Mouse (Mus musculus) c-Kit-positive CD71-negative TER-119-negative erythroid progenitor cells, embryonic 14.5 days (primary cell): Measurements from ENCODE around the gene Cuedc2.

Experiments
- DNase-seq: peaks from one replicate; pipeline ENCODE4 v3.0.0-alpha.2; 2013; ENCODE audit warnings: low read depth

The Cuedc2 gene

DNA sequence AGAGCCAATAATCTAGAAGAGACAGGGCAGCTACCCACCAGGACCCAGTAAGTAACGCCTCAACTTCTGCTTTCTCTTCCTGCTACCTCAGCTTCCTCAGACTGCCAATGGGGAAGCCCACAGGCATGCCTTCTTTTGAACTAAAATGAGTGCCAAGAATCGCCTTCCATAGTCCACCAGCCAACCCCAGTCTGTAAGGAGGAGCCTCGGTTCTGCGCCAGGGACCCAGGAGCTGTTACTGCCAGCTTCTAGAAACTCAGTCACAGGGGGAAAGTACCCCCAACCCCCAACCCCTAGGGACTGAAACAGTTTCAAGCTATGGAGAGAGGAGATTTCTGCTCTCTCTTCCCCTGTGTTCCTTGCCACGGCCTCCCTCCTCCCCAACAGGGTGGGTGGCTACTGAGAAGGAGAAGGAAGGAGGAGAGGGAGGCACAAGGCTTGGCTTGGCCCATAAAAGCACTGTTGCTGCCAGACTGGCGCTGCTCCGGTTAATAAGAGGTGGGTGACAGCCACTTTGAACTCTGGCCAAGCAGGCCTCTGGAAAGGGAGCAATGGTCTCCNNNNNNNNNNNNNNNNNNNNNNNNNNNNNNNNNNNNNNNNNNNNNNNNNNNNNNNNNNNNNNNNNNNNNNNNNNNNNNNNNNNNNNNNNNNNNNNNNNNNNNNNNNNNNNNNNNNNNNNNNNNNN, 927 bp upstream of the Cuedc2 start:
- DNase-seq: no peak

DNA sequence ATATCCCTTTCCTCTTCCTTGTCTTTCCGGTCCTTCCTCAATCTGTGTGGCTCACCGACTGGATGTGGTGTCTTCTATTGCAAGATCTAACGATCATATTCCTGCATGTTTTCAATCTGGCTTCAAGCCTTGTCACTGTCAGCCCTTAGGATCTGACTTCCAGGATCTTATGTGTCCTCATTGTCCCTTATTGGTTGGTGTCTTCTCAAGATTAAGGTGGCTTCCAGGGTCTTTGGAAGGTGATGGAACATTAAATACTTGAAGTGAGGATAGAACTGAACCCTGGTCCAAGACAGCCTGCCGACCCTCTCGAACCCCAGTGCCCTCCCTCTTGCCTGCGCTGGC, 412 bp upstream of the Cuedc2 start:
- no peak for DNase-seq

DNA sequence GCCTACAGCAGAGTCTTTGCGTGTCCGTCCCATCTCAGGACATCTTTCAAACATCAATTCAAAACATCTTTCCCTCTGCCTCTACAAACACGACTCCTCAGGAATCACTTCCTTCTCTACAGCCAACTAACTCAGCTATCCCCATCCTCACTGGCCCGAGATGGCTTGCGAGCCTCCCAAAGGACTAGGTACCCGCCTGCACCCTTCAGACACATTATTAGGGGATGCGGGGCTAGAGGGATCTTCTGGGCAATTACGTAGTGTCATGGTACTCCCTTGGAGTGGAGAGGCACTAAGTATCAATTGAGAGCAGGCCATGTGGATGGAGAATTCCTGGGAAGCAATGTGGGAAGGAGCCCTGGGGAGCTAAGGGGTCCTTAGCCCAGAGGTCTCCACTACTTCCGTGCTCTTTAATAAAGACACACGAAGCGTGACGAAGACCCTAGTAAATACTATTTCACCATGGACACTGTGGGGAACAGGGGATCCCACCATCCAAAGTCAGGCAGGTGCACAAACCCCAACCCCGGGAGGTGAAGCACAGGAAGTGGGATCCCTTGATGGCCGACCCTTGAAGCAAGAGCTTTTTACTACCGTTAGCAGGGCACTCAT, 677 bp downstream of the Cuedc2 start:
- no peak for DNase-seq

DNA sequence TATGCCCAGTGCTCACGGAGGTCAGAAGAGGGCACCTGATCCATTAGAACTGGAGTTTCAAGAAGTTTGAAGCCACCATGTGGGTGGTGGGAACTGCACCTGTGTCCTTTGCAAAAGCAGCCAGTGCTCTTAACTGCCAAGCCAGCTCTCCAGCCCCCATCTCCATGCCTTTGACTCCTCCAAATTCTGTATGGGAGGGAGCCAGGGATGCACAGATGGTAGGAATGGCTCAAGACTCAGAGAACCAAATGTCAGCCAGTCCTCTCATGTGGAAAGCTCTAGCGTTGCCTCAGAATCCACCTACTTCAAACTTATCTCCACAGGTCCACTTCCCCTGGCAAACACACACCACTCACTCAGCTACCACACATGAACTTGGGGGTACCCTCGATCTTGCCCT, 4.6 kb downstream of the Cuedc2 start:
- no peak for DNase-seq

DNA sequence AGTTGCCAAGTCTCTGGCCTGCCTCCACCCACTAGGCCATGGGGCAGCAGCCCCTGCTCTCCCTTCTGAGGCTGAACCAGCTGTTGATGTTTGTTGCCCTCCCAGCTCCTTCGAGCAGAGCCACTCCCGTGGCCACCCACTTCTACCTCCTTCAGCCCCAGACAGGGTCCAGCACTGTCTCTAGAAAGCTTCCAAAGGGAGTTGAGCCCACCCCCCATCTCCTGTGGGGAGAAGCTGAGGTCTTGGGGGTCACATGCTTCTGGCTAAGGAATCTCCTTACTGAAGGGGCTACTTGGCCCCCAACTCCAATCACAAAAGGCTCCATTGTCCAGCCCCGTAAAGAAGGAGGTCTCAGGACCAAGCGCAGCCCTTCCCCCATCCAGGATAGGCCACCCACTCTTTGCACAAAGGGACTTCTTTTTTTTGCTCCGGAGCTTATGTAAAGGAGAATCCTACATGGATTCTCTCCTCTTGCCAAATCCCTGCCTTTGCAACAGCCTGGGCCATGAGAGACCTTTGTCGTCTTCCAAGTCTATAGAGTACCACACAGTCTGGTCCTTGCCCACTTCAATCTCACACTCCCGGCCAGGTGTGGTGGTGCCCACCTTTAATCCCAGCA, 5.7 kb downstream of the Cuedc2 start:
- no peak for DNase-seq

DNA sequence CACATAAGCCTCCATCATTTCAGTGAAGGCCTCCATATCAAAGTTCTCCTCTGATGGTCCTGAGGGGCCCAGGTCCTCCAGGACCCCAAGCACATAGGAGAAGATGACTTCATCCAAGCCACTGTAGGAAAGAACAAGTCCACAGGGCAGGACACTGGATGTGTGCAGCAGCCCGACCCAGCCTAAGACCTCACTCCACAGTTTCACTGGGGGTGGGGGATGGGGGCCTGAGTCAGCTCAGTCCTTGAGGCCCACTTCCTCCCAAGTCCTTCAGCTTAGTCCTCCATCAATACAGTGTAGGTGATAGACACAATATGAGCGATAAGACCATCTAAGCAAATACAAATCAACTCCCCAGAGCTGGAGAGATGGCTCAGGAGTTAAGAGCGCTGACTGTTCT, 6.6 kb downstream of the Cuedc2 start:
- no peak for DNase-seq

DNA sequence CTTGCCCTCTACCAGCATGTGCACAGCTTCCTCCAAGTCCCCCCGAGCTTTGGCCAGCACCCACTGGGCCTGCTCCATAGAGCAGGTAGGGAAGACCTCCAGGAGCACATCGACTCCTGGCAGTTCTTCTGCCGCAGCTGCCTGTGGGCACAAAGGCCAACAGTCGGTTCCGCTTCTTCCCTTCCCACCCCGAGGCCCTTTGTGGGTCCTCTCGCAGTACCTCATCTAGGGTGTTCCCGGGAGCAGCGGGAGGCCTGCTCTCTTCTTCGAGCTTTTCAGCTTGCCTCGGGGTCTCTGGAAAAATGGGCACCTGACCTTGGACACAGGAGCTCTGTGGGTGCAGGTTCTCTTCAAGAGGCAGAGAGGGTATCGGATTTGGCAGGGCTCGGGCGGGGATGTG, 7.2 kb downstream of the Cuedc2 start:
- DNase-seq: no peak

DNA sequence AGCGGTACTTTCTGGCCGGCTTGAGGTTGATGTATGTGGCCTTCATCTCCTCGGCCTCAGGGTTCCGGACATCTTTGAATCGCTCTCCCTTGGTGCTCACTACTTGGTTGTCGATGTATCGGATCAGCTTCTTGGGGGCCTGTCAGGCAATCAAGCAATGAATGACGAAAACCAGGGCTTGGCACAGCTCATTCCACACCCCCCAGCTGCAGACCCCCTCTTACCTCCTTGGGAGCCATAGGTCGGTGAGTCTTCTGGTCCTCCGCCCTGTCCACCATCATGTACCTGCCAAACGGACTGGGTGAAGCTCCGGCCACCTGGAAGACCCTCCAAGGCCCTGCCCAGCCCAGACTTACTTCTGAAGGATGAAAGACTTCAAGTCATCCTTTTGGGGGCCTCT, 7.8 kb downstream of the Cuedc2 start:
- DNase-seq: no peak

DNA sequence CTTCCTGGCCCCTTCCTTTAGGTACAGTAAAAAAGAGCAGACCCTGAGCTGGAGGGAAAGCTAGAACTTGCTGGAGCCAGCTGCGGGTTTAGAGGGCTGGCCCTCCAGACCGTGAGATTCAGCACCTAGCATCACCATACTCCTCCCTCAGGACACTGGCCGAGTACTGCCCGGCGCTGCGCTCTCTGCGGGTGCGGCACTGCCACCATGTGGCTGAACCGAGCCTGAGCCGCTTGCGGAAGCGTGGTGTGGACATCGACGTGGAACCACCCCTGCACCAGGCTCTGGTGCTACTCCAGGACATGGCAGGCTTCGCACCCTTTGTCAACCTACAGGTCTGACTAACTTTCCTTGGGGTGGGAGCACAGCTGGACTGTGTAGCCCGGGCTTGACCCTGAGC, 8.6 kb downstream of the Cuedc2 start:
- no peak for DNase-seq

DNA sequence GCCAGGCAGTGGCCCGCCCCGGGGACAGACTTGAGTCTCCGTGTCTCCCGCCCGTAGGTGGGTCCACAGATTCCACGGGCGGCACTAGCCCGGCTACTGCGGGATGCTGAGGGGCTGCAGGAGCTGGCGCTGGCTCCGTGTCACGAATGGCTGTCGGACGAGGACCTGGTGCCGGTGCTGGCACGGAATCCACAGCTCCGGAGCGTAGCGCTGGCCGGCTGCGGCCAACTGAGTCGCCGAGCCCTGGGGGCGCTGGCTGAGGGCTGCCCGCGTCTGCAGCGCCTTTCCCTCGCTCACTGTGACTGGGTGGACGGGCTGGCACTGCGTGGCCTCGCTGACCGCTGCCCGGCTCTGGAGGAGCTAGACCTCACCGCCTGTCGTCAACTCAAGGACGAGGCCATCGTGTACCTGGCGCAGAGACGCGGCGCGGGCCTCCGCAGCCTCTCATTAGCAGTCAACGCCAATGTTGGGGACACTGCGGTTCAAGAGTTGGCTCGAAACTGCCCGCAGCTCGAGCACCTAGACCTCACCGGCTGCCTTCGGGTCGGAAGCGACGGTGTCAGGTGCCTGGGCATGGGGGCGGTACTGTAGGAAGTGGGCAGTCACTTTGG, 9.4 kb downstream of the Cuedc2 start:
- no peak for DNase-seq

DNA sequence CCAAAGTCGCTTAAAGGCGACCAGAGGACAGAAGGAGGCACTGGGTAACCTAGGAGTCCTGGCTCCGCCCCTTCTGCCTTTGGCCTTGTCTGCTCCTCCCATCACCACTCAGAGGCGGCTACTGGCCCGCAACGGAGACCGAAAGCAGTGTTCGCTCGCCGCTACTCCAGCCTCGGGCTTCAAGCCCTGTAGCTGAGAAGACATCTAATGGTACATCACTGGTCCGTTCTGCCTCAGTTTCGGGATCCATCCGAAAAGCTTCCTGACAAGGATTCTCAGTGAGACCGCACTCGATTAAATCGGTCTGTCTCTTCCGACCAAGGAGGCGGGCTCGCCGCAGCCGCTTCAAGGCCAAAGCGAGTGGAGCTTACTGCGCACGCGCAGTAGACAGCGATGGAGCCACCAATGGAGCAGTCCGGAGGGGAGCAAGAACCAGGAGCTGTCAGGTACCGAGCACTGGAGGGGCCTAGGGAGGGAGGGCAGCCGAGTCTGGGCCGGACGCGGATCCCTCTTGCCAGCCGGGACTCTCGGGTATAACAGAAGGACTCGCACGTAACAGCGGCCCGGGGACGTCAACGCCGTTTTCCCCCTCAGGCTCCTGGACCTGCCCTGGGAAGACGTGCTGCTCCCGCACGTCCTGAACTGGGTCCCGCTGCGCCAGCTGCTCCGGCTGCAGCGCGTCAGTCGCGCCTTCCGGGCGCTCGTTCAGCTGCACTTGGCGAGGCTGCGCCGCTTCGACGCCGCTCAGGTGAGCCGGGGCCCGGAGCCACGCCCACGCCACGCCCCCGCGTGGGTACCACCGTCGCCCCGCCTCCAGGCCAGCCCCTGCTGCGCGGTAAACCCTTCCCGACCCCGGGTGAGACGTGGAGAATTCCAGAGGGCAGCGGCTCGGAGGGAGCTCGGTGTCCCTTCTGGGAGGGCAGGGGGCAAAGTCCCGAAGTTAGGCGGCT, 10.1 kb downstream of the Cuedc2 start, which contains the start of gene Fbxl15:
Gene Fbxl15 (plus strand): TSS at position 104 of the 950 bp plus-strand sequence.
- DNase-seq: peak; percentile 92

DNA sequence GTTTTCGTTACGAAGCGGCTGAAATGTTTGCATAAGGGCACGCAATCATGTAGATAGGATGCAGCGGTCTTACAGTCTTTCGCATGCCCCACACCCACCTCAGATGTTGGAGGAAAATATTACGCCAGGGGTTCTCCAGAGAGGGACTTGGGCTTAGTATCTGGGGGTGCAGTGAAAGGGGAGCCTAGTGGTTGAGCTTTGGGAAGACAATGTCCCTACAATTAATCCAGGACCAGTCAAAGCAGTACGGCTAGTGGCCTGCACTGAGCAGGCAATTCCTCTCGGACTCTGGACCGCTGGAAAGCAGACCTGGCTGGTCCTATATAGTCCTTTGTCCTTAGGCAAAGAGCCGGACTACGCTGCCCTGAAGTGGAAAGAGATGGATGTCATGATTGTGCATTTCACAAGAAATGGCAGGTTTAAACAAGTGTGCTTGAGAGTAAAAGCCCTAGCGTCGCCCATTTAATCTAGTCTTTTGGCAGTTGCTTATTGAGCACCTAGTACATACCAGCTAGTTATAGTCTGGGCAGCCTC, 10.9 kb downstream of the Cuedc2 start:
- no peak for DNase-seq

DNA sequence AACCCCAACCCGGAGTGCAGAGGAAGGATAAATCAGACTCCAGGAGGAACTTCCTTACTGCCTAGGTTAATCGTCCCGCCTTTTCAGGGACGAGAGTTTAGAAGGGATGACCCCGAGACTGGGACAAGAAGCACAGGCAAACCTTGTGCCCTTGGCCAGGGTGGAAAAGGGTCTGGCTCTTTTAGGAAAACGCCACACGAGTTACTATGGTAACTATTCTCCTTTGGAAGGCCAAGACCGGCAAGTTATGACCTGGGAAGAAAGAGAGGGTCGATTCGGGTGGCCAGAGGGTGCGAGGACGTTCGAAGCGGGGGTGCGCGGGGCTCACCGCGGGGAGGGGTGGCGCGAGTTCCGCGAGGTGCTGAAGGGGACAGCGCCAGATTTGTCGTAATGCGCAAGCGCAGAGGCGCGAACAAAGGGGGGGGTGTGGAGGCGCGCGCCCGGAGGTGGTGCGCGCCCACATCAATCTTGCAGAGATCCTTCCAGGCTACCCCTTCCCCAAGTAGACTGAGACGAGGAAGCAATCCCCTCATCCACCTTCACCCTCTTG, 11.7 kb downstream of the Cuedc2 start, which contains the start of gene Psd:
Gene Psd (minus strand): TSS at position 401 of the 550 bp plus-strand sequence.
- DNase-seq: no peak

DNA sequence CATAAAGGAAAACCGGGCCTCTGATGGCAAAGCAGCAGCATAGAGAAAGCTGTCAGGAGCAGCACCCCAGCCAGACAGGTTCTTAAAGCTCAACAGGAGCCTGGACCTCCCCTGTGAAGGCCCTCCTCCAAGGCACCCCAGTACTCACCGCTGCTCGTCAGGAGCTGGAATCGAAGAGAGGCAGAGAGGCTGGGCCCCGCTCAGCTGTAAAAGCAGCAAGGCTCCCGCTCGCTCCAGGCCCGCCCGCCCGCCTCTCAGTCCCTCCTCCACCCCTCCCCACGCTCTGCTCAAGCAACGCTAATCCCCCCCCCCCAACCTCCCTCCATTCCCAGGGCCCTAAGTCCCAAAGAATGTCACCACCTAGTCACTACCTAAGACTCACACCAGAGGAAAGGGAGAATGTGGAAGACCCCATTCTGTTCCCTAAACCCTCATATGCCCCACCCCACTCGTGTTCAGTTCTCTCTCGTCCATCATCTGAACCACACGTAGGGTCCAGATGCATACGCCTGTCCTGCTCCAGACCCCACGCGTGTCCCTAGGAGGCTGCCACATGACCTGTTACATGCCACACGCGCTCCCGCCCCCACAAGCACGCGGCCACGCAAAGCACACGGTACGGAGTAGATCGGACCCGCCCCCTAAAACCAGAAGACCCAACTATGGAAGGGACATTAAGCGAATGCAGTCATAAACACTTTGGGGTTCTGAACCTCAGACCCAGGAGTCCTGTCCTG, 12.3 kb downstream of the Cuedc2 start:
- no peak for DNase-seq

DNA sequence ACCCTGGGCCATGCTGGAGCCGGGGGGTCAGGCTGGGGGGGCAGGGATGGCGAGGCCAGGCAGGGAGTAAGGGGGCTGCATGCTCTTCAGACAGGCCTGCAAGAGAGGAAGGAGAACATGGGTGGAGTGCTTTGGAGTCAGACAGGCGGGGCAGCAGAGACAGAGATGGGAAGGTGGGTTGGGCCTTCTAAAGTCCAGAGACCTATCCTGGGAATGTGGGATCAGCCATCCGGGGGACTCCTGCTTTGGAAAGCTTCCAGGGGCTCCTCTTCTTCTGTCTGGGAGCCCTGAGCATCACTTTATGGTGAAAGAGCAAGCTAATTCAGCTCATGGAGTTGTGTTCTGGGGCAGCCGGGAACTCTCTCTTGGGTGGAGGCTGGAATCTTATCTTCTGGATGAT, 13.6 kb downstream of the Cuedc2 start:
- DNase-seq: no peak

DNA sequence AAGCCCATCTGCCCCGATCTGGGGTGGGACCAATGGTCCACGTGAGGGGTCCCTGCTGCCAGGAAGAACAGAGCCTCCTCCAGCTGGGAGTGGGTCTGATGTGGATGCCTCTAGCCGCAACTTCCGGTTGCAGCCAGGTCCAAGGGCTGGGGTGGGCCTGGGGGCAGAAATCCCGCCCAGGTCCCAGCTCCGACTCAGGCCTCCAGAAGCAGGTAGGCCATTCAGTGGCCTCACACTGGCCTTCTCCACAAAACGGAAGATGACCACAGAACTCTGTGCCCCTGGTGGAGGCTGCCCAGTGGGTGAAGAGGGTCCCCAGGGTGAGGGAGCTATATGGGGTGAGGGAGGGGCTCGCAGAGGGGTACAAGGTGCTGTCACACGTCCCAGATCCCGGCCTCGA, 14.1 kb downstream of the Cuedc2 start:
- no peak for DNase-seq

DNA sequence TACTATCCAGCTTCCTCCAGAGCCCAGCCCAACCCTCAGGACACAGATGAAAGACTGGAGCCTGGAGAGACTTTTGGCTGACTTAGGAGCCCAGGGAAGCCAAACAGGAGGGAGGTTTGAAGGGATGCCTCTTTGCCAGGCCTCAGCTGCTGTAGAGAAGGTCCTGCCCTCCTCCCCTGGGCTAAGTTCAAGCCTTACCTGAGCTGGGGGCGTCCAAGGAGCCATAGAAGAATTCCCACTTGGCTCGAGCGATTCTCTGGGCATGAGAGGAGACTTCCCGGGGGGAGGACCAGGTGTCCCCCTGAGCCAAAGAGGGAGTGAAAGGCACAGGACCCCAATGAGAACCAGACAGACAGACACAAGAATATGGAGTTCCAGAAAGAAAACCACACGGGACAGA, 14.8 kb downstream of the Cuedc2 start:
- DNase-seq: no peak

DNA sequence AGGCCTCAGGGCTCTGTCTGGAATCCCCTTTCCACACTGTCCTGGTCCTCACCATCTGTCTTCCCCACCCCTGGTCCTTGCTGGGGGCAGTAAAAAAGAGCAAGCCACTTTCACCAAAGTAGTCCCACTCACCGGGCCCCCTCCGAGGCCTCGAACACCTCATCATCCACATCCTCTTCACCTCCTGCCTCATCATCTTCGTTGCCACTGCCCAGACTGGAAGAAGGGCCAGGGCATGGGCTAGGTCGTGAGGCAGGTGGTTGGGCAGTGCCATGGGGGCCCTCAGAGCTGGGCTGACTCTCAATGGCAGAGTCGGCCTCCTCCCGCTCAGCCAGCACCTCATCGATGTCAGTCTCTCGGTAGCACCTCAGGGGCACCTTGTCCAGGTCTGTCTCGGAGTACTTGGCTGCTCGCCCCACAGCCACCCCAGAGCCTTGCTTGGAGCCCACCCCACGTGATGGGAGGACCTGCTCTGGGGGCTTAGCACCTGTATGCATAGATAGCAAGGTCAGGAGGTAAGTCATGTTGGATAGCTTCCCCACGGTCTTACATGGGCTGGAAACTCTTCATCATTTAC, 15.4 kb downstream of the Cuedc2 start:
- no peak for DNase-seq

DNA sequence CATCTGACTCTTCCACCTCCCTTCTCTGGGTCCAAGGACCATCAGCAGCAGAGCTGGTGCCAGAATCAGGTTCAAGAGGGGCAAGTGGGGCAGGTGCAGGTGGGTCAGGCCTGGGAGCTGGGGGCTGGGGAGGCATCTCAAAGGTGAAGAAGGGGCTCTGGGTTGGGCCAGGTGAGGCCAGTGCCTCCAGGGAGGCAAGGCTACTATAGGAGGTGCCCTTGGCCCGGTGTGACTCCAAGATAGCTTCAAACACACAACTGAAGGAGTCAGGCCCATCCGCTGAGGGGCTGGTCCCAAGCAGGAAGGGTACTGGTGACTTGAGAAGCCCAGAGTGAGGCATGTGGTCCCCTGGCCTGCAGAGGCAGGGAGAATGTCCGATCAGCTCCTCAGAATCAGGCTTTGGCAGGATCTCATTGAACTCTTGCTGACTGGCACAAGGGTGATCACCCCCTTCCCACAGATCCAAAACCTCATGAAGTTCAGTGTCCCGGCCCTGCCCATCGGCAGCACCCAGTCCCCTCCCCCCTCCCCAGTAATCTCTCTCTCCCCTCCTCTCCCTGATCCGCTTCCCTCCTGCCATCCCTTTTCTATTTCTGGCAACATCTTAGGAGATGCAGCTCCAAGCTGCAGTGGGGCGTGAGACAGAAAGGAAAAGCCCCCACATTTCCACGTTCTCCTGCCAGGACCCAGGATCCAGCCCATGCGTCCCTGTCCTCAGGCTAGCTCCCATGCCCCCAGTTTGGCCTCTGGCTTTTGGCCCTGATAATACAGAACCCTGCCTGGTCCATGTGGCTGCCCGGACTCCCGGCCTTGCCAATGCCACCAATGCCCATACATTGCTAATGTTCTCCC, 16.1 kb downstream of the Cuedc2 start:
- no peak for DNase-seq
